Mouse (Mus musculus): ENCODE measurements at regions not wholly inside any gene's neighbourhood (a gene's known extent, or its start where the extent isn't known, plus 50 kb on each side); places are given as distances from the start of the nearest gene placed in this dataset.

DNA sequence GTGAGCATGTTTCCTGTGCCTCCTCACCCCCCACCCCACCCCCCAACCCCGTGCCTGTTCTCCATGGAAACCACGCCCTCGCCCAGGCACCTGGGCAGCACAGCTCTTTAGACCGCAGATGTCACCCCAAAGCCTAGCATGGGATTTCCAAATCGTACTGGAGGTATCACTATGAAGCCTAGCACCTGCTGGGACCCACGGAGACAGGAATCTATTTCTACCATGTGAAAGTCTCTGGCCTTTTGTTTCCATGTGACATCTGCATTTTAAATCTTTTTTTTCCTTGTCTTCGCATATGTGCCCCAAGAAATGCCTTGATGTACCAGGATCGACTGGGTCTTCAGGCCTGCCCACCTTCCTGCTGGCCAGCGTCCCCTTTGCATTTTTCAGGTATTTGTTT, 179.7 kb downstream of the Irs2 start:
- TF ChIP-seq POLR2A (IDR thresholded peaks at IDR 0.05; ENCODE audit: borderline replicate concordance, extremely low read depth, low read depth, low read length): no peak
- no peak for TF ChIP-seq CTCF (IDR thresholded peaks at IDR 0.05; ENCODE audit: insufficient read depth, low read length)

Data from lung, adult 2 months (tissue).